Mouse (Mus musculus) brain, adult 10 weeks (tissue): Measurements from ENCODE around the gene Dzip1l. TPM values are rescaled to one million over a fixed set of nuclear protein-coding genes. Genes with fewer than 3 reads are reported as not detected.

ENCODE experiments used
- polyA plus RNA-seq: library from polyadenylated mRNA; stranded (reverse); fragments of 350-450 nt; fragmentation: Illumina TruSeq; extraction: RNeasy Lipid Tissue Mini Kit (QIAGEN cat#74804); gene quantifications from one replicate; pipeline ENCODE4 v1.2.3, GENCODE M21; 2015; ENCODE audit warnings: low read depth, low replicate concordance

The Dzip1l gene
- polyA plus RNA-seq: 12.3 TPM

GRCm38 (mm10) chr9:99629281-99630011, at the start of gene Dzip1l:
Gene Dzip1l, plus strand, starts transcription at chr9:99629496.

GRCm38 (mm10) chr9:99612202-99612601, 17.1 kb upstream of the Dzip1l start, which contains the start of gene A4gnt:
Gene A4gnt, plus strand, starts transcription at chr9:99612502.

GRCm38 (mm10) chr9:99717134-99717533, 87.8 kb downstream of the Dzip1l start, which contains the start of gene Cldn18:
Gene Cldn18, minus strand, starts transcription at chr9:99717267.

Other genes starting within 250 kb of the Dzip1l start
- 125 TPM for gene Mras, start 192.1 kb upstream of the Dzip1l start, polyA plus RNA-seq
- 1.4 TPM for gene Nme9, start 178.0 kb upstream of the Dzip1l start, polyA plus RNA-seq
- 63.4 TPM for gene Armc8, start 60.6 kb upstream of the Dzip1l start, polyA plus RNA-seq
- 14.2 TPM for gene Dbr1, start 53.7 kb upstream of the Dzip1l start, polyA plus RNA-seq
- gene A4gnt, start 17.0 kb upstream of the Dzip1l start, polyA plus RNA-seq: 0.36 TPM
- not detected for gene Cldn18, start 87.8 kb downstream of the Dzip1l start, polyA plus RNA-seq
- 0.79 TPM for gene Sox14, start 246.7 kb downstream of the Dzip1l start, polyA plus RNA-seq